Mouse (Mus musculus): ENCODE measurements around the gene Zdhhc5. TPM values are rescaled to one million over a fixed set of nuclear protein-coding genes. Genes with fewer than 3 reads are reported as not detected.
"Not testable (repeated sequence)": the region's sequence is repeated elsewhere in the genome, so short reads cannot be mapped to it uniquely, and the experiment has no call there.

Gene Zdhhc5
- polyA plus RNA-seq, 1 experiment from 2014 or later, result 34.3 TPM

DNA sequence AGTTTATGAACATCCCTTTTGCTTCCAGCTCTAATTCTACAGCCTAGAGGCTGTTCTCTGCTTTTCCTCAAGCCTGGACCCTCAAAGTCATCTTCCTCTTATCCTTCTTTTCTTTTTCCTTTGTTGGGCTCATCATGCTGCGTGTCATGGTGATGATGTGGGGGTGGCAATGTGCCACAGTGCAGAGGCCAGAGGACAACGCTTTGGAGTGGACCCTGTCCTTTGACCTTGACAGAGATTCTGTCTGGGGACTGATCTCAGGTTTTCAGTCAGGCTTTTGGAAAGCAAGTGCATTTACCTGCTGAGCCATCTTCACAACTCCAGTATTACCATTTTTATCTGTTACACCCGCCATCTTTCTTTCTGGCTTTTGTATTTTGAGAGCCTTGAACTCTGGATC, 16.2 kb upstream of the Zdhhc5 start:
- no peak for DNase-seq (ENCODE audit: low spot score)
- H3K27me3 ChIP-seq (ENCODE audit: low read depth, poor library complexity, severe bottlenecking), result no peaks in the 10 kb centered on the region
- no peak overlapping the region for H3K27ac ChIP-seq
- H3K9me3 ChIP-seq (replicated peaks), result no peaks in the 10 kb centered on the region
- no peaks in the 10 kb centered on the region for H3K36me3 ChIP-seq
- H3K4me1 ChIP-seq, result peaks cover 44% of the 10 kb centered on the region
- H3K4me3 ChIP-seq, result no peak overlapping the region
- 80% methylated on average over 3 of the region's 3 CpGs for WGBS

DNA sequence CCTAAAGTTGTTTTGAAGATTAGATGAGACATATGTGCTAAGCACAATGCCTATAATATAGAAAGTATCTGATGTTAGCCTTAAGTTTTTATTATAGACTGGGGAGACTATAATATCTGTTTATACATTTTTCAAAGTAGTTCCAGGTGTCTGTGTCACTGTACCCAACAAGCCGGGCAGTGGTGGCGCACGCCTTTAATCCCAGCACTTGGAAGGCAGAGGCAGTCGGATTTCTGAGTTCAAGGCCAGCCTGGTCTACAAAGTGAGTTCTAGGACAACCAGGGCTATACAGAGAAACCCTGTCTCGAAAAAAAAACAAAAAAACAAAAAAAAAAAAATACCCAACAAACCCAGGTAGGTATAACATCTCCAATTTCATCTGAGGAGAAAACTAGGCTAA, 13.2 kb upstream of the Zdhhc5 start:
- H3K27me3 ChIP-seq (ENCODE audit: low read depth, poor library complexity, severe bottlenecking); H3K4me3 ChIP-seq; H3K9me3 ChIP-seq (replicated peaks); H3K27ac ChIP-seq; DNase-seq (ENCODE audit: low spot score): not testable (repeated sequence)
- H3K4me1 ChIP-seq, result peaks cover 23% of the 10 kb centered on the region
- WGBS, result 86% methylated on average over 5 of the region's 5 CpGs
- peaks cover 27% of the 10 kb centered on the region for H3K36me3 ChIP-seq

DNA sequence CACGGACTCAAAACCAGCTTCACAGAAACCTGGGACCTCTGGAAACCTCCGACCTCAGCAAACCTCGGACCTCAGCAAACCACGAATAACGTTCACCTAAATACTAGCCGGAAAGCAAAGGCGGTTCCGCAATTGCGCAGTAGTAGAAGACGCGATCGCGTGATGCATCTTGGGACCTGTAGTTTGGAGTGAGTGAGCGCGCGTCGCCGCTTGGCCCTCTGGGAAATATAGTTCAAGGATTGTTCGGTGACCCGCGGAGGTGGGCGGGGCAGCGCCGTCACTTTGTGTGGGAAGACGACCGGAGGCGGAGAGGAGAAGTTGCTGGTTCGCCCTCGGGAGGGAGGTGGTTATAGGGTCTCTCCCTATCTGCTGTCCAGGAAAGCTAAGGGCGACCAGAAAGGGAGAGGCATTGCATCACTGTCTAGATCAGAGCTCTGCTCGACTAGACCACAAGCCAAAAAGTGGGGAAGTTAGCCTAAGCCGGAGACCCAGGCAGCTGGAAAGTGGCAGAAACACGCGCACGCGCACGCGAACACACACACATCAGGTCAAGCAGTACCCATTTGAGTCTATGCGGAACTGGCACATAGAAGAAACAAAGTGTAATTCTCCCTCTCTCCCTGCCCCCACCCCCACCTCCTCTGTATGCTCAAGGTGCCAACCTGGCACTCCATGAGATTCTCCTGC, 12.3 kb upstream of the Zdhhc5 start, which contains the start of gene Clp1:
Gene Clp1 (minus strand): TSS at position 179 of the 687 bp plus-strand sequence.
- whole genome bisulfite sequencing, result under 1% methylated on average over 39 of the region's 39 CpGs
- Histone ChIP-seq H3K36me3 (peaks cover 33% of the 10 kb centered on the region), H3K9me3 (replicated peaks) (no peaks in the 10 kb centered on the region), H3K4me3 (peak within 1 kb of the TSS; percentile 66), H3K27ac (peak within 1 kb of the TSS; percentile 88), H3K27me3 (ENCODE audit: low read depth, poor library complexity, severe bottlenecking) (no peaks in the 10 kb centered on the region), H3K4me1 (peaks cover 22% of the 10 kb centered on the region)
- DNase-seq (ENCODE audit: low spot score), result peak; percentile 95

DNA sequence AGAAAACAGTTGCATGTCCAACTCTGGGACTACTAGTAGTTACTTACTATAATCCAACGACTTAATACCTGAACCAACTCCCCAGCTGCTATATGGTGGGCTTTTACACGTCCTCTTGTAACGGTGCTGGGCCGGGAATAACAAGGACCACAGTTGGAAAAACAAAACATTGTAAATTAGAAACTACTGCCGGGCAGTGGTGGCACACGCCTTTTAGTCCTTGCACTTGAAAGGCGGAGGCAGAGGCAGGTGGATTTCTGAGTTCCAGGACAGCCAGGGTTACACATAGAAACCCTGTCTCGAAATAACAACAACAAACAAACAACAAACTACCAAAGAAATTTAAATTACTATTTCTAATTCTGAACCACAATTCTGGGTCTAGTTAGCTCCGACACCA, 11.7 kb upstream of the Zdhhc5 start:
- WGBS, result 5% methylated on average over 9 of the region's 9 CpGs
- no peak for DNase-seq (ENCODE audit: low spot score)
- H3K27me3 ChIP-seq (ENCODE audit: low read depth, poor library complexity, severe bottlenecking), result no peaks in the 10 kb centered on the region
- peak overlapping the region; percentile 88 for H3K27ac ChIP-seq
- peak overlapping the region; percentile 66 for H3K4me3 ChIP-seq
- H3K36me3 ChIP-seq, result peaks cover 38% of the 10 kb centered on the region
- H3K9me3 ChIP-seq (replicated peaks), result no peaks in the 10 kb centered on the region
- H3K4me1 ChIP-seq, result peaks cover 22% of the 10 kb centered on the region

DNA sequence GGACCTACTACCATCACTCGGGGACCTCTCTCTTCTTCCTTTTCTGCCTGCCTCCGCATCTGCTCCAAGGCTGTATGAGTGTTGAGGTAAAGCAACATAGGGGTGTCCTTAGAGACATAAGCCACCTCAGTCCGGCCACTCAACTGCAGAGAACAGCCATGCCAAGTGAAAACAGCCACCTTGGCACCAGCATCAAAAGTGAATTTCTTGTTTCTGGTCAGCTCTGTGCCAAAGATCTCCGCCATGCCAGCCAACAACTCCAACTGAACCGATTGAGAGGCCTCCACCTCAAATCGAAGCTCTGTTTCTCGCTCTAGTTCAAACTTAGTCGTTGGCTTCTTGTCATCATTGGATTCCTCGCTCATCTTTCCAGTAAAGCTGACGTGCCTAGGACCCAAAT, 10.8 kb upstream of the Zdhhc5 start:
- H3K36me3 ChIP-seq, result peaks cover 46% of the 10 kb centered on the region
- 95% methylated on average over 10 of the region's 10 CpGs for WGBS
- H3K4me1 ChIP-seq, result peaks cover 22% of the 10 kb centered on the region
- no peak overlapping the region for H3K27ac ChIP-seq
- H3K9me3 ChIP-seq (replicated peaks), result no peaks in the 10 kb centered on the region
- H3K4me3 ChIP-seq, result no peak overlapping the region
- no peaks in the 10 kb centered on the region for H3K27me3 ChIP-seq (ENCODE audit: low read depth, poor library complexity, severe bottlenecking)
- DNase-seq (ENCODE audit: low spot score), result no peak

DNA sequence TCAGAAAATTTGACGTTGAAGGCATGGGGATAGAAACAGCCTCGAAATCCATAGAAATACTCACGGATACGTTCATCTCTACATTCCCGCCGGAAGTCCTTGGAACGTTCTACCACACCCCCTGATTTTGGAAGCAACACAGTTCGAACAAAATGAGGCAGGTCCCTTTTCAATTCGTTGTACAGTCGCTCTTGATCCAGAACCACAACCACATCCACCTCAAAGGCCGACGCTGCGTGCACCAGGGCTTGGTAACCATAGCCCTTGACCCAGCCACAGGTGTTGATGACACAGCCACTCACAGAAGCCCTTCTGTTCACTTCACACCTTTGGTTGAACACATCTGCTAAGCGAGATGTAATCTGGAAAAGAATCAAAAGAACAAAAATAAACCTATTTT, 8.9 kb upstream of the Zdhhc5 start:
- Histone ChIP-seq H3K36me3 (peaks cover 46% of the 10 kb centered on the region), H3K4me1 (peaks cover 22% of the 10 kb centered on the region), H3K27me3 (ENCODE audit: low read depth, poor library complexity, severe bottlenecking) (no peaks in the 10 kb centered on the region), H3K9me3 (replicated peaks) (no peaks in the 10 kb centered on the region), H3K4me3 (no peak overlapping the region), H3K27ac (no peak overlapping the region)
- no peak for DNase-seq (ENCODE audit: low spot score)
- 94% methylated on average over 14 of the region's 14 CpGs for WGBS

DNA sequence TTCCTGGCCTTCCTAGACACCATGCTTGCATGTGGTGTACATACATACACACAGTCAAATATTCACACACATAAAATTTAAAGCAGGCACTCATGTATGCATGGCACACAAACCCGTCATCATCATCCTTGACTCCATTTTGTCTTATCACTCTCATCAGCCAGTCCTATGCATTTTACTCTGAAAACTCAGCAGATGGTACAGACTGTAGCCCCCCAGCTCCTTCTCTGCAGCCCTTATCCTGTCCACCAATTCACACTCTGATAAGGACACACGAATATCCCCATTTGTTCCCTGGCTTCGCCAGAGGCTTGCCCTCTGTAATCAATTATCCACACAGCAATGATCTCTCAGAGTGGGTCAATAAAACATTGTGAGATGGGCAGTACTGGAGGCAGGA, 6.2 kb upstream of the Zdhhc5 start:
- H3K36me3 ChIP-seq, result peaks cover 46% of the 10 kb centered on the region
- H3K27me3 ChIP-seq (ENCODE audit: low read depth, poor library complexity, severe bottlenecking), result no peaks in the 10 kb centered on the region
- peaks cover 15% of the 10 kb centered on the region for H3K4me1 ChIP-seq
- DNase-seq (ENCODE audit: low spot score), result no peak
- 82% methylated on average over 3 of the region's 3 CpGs for WGBS
- H3K4me3 ChIP-seq, result no peak overlapping the region
- H3K9me3 ChIP-seq (replicated peaks), result no peaks in the 10 kb centered on the region
- H3K27ac ChIP-seq, result no peak overlapping the region

DNA sequence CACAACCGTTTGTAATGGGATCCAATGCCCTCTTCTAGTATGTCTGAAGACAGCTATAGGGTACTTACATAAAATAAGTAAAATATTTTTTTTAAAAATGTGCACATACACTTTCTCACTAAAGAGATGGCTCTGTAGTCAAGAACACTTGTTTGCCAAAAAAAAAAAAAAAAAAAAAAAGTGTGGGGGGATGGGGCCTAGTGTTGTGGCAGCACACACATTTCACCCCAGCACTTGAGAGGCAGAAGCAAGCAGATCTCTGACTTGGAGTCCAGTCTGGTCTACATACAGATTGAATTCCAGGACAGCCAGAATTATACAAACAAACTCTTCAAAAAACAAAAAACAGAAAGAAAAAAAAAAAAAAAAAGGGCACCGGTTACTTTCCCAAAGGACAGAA, 5.7 kb upstream of the Zdhhc5 start:
- no peak for DNase-seq (ENCODE audit: low spot score)
- Histone ChIP-seq H3K9me3 (replicated peaks) (no peaks in the 10 kb centered on the region), H3K36me3 (peaks cover 45% of the 10 kb centered on the region), H3K4me3 (no peak overlapping the region), H3K27me3 (ENCODE audit: low read depth, poor library complexity, severe bottlenecking) (no peaks in the 10 kb centered on the region), H3K27ac (no peak overlapping the region), H3K4me1 (peaks cover 12% of the 10 kb centered on the region)
- 93% methylated on average over 2 of the region's 2 CpGs for WGBS

DNA sequence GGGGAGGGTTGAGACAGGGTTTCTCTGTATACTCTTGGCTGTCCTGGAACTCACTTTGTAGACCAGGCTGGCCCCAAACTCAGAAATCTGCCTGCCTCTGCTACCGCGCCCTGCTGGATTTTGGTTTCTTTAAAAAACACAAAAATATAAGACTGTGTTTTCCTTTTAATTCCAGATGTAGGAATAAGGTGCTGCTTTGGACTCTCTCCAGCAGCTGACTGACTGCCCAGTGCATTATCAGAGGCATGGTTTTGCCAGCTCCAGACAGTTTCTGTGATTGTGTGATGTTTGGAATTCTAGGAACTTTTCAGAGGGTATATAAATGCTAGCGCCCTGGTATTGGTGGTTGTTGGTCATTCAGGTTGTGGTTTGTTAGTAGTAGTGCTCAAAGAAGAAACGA, 2.4 kb upstream of the Zdhhc5 start:
- DNase-seq (ENCODE audit: low spot score), result no peak
- Histone ChIP-seq H3K27me3 (ENCODE audit: low read depth, poor library complexity, severe bottlenecking) (no peaks in the 10 kb centered on the region), H3K4me3 (no peak overlapping the region), H3K27ac (no peak overlapping the region), H3K36me3 (peaks cover 14% of the 10 kb centered on the region), H3K4me1 (peaks cover 19% of the 10 kb centered on the region), H3K9me3 (replicated peaks) (no peaks in the 10 kb centered on the region)
- WGBS, result 93% methylated on average over 4 of the region's 4 CpGs

DNA sequence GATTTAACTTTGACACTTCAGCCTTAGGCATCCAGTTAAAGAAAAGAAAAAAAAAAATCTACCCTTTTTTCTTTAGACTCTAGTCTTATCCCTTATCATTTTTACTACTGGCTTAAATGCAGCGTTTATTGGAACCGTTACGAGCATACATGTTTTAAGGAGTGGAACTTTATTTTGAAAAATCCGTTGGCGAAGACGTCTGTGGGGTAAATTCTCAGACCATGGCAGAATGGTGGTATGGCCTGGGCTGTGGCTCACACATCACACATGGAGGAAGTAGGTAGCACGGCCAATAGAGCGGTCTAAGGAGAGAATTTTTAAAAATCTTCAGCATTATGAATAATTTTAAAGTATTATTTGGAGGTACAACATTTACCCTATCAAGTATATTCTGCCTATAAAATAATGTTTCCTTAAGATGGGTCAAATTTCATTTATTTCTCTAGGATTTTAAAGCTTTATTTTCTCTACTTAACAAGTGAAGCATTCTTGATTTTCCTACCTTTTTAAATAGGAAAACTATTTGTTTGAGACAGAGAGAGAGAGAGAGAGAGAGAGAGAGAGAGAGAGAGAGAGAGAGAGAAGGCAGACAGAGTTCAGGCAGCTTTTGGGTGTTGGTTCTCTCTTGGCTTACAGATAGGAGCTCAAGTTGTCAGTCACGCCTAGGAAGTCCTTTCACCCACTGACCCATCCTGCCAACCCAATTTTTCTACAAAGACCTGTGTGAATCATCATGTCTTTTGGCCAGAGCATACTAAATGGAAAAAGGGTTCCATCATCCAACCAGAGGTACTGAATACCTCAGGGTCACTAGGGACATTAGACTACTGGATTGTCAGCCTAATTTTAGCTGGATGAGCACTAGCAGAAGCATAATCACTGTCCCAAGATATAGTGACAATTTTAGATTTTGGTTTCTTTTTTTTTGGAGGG, 1.7 kb upstream of the Zdhhc5 start:
- DNase-seq (ENCODE audit: low spot score), result no peak
- H3K4me3 ChIP-seq, result peak overlapping the region; percentile 83
- no peaks in the 10 kb centered on the region for H3K9me3 ChIP-seq (replicated peaks)
- H3K4me1 ChIP-seq, result peaks cover 19% of the 10 kb centered on the region
- peaks cover 8% of the 10 kb centered on the region for H3K36me3 ChIP-seq
- no peaks in the 10 kb centered on the region for H3K27me3 ChIP-seq (ENCODE audit: low read depth, poor library complexity, severe bottlenecking)
- peak overlapping the region; percentile 96 for H3K27ac ChIP-seq
- WGBS, result 40% methylated on average over 9 of the region's 9 CpGs

DNA sequence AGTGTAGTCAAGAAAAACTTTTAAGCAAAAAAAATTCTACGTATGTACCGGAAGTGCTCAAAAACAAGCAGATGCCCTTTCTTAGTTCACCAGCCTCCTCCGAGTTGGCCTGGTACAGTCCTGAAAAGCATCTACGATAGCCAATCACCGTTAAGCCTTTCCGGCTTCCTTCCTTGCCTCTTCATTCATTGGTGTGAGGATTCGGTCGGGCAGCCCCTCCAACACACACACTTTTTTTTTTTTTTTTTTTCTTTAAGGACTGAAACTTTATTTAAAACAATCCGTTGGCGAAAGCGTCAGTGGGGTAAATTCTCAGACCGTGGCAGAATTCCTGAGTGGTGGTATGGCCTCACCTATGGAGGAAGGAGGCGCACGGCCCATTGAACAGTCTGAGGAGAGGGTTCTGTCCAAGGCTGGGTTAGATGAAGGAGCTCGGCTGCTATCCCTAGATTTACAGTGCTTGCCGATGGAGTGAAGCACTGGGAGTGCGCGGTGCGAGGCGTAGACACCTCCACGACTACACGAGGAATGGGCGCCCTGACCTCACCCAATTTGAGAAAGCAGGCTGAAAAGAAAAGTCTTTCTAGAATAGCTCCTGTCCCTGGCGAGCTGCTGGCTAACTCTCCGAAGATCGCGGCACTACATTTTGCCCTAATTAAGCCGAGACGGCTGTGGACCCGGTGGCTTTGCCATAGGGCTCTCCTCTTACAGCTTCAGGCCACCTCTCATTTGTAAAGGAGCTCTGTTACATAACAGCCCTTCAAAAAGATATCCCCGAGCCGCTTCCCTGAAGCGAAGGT, 782 bp upstream of the Zdhhc5 start:
- under 1% methylated on average over 33 of the region's 33 CpGs for WGBS
- peaks cover 19% of the 10 kb centered on the region for H3K4me1 ChIP-seq
- H3K27ac ChIP-seq, result peak overlapping the region; percentile 96
- H3K4me3 ChIP-seq, result peak overlapping the region; percentile 83
- H3K36me3 ChIP-seq, result peaks cover 8% of the 10 kb centered on the region
- peak; percentile 67 for DNase-seq (ENCODE audit: low spot score)
- H3K27me3 ChIP-seq (ENCODE audit: low read depth, poor library complexity, severe bottlenecking), result no peaks in the 10 kb centered on the region
- no peaks in the 10 kb centered on the region for H3K9me3 ChIP-seq (replicated peaks)

DNA sequence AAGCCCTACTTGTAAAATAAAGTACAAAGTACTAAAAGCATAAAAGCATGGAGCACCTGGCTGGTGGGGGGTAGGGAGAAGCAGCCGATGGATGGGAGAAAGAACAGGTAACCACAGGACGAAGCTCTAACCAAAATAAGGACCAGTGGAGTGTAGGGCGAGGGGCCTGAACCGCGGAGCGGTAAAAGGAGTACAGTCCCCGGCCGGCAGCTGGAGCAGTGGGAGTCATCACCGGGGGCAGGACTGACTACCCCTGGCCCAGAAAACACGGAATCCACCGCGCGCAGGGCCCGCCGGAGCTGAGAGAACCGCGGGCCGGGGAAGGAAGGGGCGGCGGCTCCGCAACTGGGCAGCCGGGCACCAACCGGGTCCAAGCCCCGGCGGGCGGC, 564 bp downstream of the Zdhhc5 start:
- Histone ChIP-seq H3K9me3 (replicated peaks) (no peaks in the 10 kb centered on the region), H3K27ac (peak overlapping the region; percentile 96), H3K4me3 (peak overlapping the region; percentile 83), H3K27me3 (ENCODE audit: low read depth, poor library complexity, severe bottlenecking) (no peaks in the 10 kb centered on the region), H3K4me1 (peaks cover 19% of the 10 kb centered on the region), H3K36me3 (peaks cover 22% of the 10 kb centered on the region)
- under 1% methylated on average over 26 of the region's 26 CpGs for WGBS
- DNase-seq (ENCODE audit: low spot score), result no peak

Measured in limb, embryonic 10.5 days (tissue).